Mouse (Mus musculus): Measurements from ENCODE around the gene B4galt2. TPM values are rescaled to one million over a fixed set of nuclear protein-coding genes. Genes with fewer than 3 reads are reported as not detected.

Gene B4galt2
- not detected for polyA plus RNA-seq (2017; shearing (Covaris generic))

GRCm38 (mm10) chr4:117882701-117883691 lies at the start of gene B4galt2:
TSS of gene B4galt2 (minus strand) at chr4:117883487.

GRCm38 (mm10) chr4:117929391-117929881 lies 46.1 kb upstream of the B4galt2 start, which contains the start of gene Artn:
TSS of gene Artn (minus strand) at chr4:117929763.

DNA sequence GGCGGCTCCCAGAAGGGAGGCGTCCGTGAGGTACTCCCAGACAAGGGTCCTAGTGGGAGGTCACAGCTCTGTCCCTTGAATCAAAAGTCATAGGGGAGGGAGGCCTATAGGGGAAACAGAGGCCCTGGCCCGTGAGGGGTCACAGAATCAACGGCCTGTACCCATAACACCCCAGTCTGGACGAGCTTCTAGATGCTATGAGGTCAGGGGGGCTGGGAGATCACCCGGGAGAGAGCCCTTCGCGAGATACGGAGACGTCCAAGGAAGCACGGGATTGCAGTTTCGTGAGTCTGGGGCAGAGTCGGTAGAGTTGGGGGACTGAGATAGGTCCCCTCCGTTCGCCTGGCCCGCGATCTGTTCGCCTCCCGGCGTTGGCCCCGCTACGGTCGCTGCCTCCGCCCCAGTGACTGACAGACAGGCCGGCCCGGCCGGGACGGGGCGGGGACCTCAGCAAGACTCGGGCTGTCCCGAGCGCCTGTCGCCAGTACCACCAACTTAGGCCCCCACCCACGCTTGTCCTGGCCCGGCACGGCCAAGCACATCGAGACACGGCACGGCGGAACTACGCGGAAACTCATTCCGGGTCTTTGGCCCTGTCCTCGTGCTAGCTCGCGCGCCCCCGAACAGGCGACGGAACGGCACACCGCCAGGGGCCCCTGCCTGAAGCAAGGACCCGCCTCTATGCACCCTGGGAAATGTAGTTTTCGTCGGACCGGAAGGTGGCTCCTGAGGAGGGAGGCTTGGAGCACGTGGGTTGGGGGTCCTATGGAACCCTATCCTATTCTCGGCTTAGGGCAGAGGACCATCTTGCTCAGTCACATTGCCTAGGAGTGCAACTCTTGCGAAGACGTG lies 31.5 kb upstream of the B4galt2 start, which contains the start of gene Ipo13:
Gene Ipo13, minus strand, starts transcription at position 409 of the 852 bp plus-strand sequence.

GRCm38 (mm10) chr4:117891738-117892161 lies 8.5 kb upstream of the B4galt2 start, which contains the start of gene Dph2:
TSS of gene Dph2 (minus strand) at chr4:117892032.

DNA sequence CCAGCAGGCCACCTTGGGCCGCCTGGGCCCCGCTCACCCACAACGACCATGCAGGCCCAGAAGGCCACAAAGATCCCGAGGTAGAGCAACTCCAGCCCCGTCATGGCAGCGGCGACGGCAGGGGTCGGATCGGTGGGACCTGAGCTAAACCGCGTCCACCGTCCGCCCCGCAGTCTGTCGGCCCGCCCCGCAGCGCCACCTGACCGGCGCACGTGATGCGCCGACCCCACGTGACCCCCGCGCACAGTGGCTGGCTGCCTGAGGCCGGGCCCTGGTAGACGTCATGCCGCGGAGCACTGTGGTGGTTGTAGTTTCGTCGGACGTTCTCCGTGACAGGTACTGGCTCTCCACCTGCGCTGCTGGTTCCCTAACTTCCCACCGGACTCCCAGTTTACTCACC lies 3.8 kb upstream of the B4galt2 start, which contains the start of gene Atp6v0b:
Gene Atp6v0b, minus strand, starts transcription at position 201 of the 400 bp plus-strand sequence.

GRCm38 (mm10) chr4:117872471-117872886 lies 10.8 kb downstream of the B4galt2 start, which contains the start of gene Ccdc24:
TSS of gene Ccdc24 (minus strand) at chr4:117872557.

DNA sequence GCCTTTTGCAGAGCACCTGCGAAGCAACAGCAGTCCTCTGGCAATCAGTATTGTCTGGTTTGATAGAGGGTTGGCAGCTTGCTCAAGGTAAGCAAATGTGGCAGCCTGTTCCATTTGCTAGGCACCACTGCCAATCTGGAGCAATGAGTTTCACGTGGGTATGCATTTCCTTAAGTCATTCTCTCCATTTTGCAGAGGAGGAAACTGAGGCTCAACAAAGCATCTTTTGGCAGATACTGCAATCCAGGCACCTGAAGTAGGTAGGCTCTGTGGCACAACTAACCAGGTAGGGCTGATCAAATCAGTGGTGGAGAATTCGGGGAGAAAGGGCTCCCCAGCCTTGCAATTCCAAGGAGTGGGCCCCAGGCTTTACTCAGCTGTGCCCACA lies 48.8 kb downstream of the B4galt2 start, which contains the start of gene Slc6a9:
Gene Slc6a9, plus strand, starts transcription at position 50 of the 388 bp plus-strand sequence.

Other genes with a start within 250 kb of the B4galt2 start
- 52.7 TPM for gene Dmap1, start 201.2 kb downstream of the B4galt2 start, polyA plus RNA-seq (2017; shearing (Covaris generic))
- not detected for gene Gm12845, start 159.1 kb downstream of the B4galt2 start, polyA plus RNA-seq (2017; shearing (Covaris generic))
- gene Klf17, start 117.8 kb downstream of the B4galt2 start, polyA plus RNA-seq (2017; shearing (Covaris generic)) = not detected
- 0.77 TPM for gene Slc6a9, start 49.0 kb downstream of the B4galt2 start, polyA plus RNA-seq (2017; shearing (Covaris generic))
- gene Ccdc24, start 10.9 kb downstream of the B4galt2 start, polyA plus RNA-seq (2017; shearing (Covaris generic)) = not detected
- 142 TPM for gene Atp6v0b, start 3.8 kb upstream of the B4galt2 start, polyA plus RNA-seq (2017; shearing (Covaris generic))
- 45.5 TPM for gene Dph2, start 8.5 kb upstream of the B4galt2 start, polyA plus RNA-seq (2017; shearing (Covaris generic))
- gene Ipo13, start 31.5 kb upstream of the B4galt2 start, polyA plus RNA-seq (2017; shearing (Covaris generic)) = 39.5 TPM
- gene Artn, start 46.3 kb upstream of the B4galt2 start, polyA plus RNA-seq (2017; shearing (Covaris generic)) = not detected

Measured in inflammation-experienced regulatory T-cells, adult 16 weeks (primary cell).